17 mouse cellular contexts compared by ENCODE assay signal in the genomic region with DNA sequence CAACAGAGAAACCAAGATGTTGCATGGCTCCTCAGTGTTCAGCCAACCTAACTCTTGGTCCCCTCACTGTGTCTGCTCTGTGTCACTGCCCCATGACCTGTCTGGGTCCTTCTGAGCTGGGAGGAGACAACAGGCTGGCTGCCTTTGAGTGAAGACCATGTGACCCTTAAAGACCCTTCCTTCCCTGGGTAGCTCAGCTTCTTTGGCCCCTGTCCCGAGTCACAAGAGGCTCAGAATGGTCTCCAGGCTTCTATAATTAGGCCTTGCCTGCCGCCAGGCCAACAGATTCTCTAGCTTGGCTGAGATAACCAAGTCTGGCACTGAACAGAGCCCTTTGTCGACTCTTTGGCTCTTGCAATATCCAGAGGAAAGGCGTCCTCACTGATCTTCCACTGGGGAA.
DNase-seq lines count a peak whose midpoint lies in the region; ATAC-seq lines count a peak whose summit lies in the region.
"Had no signal": no experiment of that assay in that cellular context is flagged by ENCODE, and none has a peak within 500 bp of the region (broad histone marks: within the 10 kb centered on the region; RNA-seq: fewer than 3 reads in every experiment).

No protein-coding gene starts in this region.

- H3K4me2 ChIP-seq in heart, embryonic 14.5 days (ENCODE audit: low read length) = peak overlapping the region; percentile 49
- H3K4me2 ChIP-seq: forebrain, embryonic 12.5 days; hindbrain, embryonic 12.5 days; neural tube, embryonic 12.5 days had no signal

- peak overlapping the region; percentile 19 for H3K9ac ChIP-seq in heart, embryonic 14.5 days (ENCODE audit: low read length)
- H3K9ac ChIP-seq: forebrain, embryonic 12.5 days; hindbrain, embryonic 12.5 days; liver, postnatal 0 days; neural tube, embryonic 12.5 days had no signal

- H3K4me1 ChIP-seq in heart, embryonic 14.5 days (ENCODE audit: control insufficient read depth in 2 of 2, insufficient read depth in 2 of 2, low read length in 2 of 2) = peaks cover 21 to 29% of the 10 kb centered on the region in 2 experiments
- H3K4me1 ChIP-seq: neural tube, embryonic 12.5 days had no signal

- ATAC-seq in heart, embryonic 14.5 days (ENCODE audit: insufficient number of reproducible peaks, insufficient read depth, low FRiP score, low read depth) = peak; percentile 86
- no peak for ATAC-seq in granulocyte monocyte progenitor cell, adult 5-6 weeks (replicated peaks; ENCODE audit: poor library complexity, severe bottlenecking)
- ATAC-seq: liver, postnatal 0 days had no signal

- peak; percentile 71 for DNase-seq in gastrocnemius, adult 18-20 months (ENCODE audit: low spot score)
- no peak for DNase-seq in gastrocnemius, postnatal 14 days
- peak; percentile 82 to 85 for DNase-seq in heart, adult 18-20 months
- DNase-seq in heart, postnatal 4 days = peak; percentile 81
- no peak for DNase-seq in frontal cortex, adult 2 months (ENCODE audit: extremely low spot score in 1 of 2, low spot score in 1 of 2)
- DNase-seq: kidney, adult 9 months; liver; liver, postnatal 0 days; lung, postnatal 36 days; right cerebral cortex, postnatal 14 days; thymus, postnatal 36 days had no signal

- no peaks in the 10 kb centered on the region for H3K36me3 ChIP-seq in heart, embryonic 14.5 days (ENCODE audit: control insufficient read depth, insufficient read depth, low read length)
- H3K36me3 ChIP-seq: forebrain, embryonic 12.5 days; hindbrain, embryonic 12.5 days; midbrain, embryonic 10.5 days; neural tube, embryonic 12.5 days had no signal

- intact Hi-C loops in gastrocnemius, postnatal 14 days (cut with DNase I; ENCODE audit: low total_unique reads) = no loop called here

- no peaks in the 10 kb centered on the region for H3K9me3 ChIP-seq in heart, embryonic 14.5 days (ENCODE audit: control insufficient read depth, low read length)
- H3K9me3 ChIP-seq: forebrain, embryonic 12.5 days; hindbrain, embryonic 12.5 days; midbrain, embryonic 10.5 days; neural tube, embryonic 12.5 days had no signal

- peak overlapping the region; percentile 87 to 91 for H3K27ac ChIP-seq in heart, embryonic 14.5 days (replicated peaks in 1 of 2; ENCODE audit: control insufficient read depth in 1 of 2, insufficient read depth in 1 of 2, low read depth in 2 of 2, low read length in 2 of 2)
- H3K27ac ChIP-seq: forebrain, embryonic 12.5 days; hindbrain, embryonic 12.5 days; neural tube, embryonic 12.5 days had no signal

- peak overlapping the region; percentile 1 to 7; a peak in 2 of 4 replicates for H3K4me3 ChIP-seq in heart, embryonic 14.5 days (ENCODE audit: control insufficient read depth in 1 of 2, insufficient read depth in 1 of 2, low read depth in 1 of 2, low read length in 2 of 2)
- H3K4me3 ChIP-seq: forebrain, embryonic 12.5 days; hindbrain, embryonic 12.5 days; midbrain, embryonic 10.5 days; neural tube, embryonic 12.5 days had no signal

- 6% methylated on average over 4 of the region's 4 CpGs for WGBS in heart, embryonic 14.5 days

- H3K27me3 ChIP-seq in heart, embryonic 14.5 days (ENCODE audit: control insufficient read depth, insufficient read depth, low read length) = no peaks in the 10 kb centered on the region
- H3K27me3 ChIP-seq: forebrain, embryonic 12.5 days; hindbrain, embryonic 12.5 days had no signal

Comparison
In these comparisons a context has a peak if more than half of its experiments do, and no peak if none do; other contexts are left out.
1. DNase-seq: peak in gastrocnemius, adult 18-20 months (single experiment), heart, adult 18-20 months (2 of 2) and heart, postnatal 4 days (single experiment); none in gastrocnemius, postnatal 14 days (single experiment) and frontal cortex, adult 2 months (0 of 2).